Mouse (Mus musculus): ENCODE results near the gene Iqsec3. TPM values are rescaled to one million over a fixed set of nuclear protein-coding genes. Genes with fewer than 3 reads are reported as not detected.

Gene Iqsec3
- polyA plus RNA-seq, 1 experiment: not detected

DNA sequence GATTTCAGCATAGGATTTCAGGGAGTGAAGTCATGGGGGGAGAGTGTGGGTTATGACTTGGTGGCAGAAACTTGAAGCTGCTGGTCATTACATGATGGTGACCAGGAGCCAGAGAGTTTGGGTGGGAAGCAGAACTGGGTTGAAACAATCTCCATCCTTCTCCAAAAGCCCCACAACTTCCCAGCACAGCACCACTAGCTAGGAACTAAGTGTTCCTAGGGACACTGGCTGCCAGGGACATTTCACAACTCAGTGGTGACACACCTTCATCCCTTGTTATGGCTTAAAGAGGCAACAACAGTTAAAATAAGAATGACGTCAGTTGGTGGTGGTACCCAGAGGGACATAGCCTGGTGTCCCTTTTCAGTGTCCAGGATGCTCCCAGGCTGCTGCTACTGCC lies 117.4 kb downstream of the Iqsec3 start:
- Histone ChIP-seq H3K36me3 (ENCODE audit: control insufficient read depth) (no peaks in the 10 kb centered on the region), H3K9me3 (ENCODE audit: control insufficient read depth, low read length) (no peaks in the 10 kb centered on the region), H3K4me1 (ENCODE audit: control insufficient read depth) (no peaks in the 10 kb centered on the region), H3K4me3 (replicated peaks) (no peak overlapping the region), H3K27me3 (ENCODE audit: control insufficient read depth) (no peaks in the 10 kb centered on the region)
- no peak for TF ChIP-seq TAL1 (IDR thresholded peaks at IDR 0.05; ENCODE audit: low read length)
- no peak for TF ChIP-seq GATA1 (IDR thresholded peaks at IDR 0.05; ENCODE audit: low read length)

DNA sequence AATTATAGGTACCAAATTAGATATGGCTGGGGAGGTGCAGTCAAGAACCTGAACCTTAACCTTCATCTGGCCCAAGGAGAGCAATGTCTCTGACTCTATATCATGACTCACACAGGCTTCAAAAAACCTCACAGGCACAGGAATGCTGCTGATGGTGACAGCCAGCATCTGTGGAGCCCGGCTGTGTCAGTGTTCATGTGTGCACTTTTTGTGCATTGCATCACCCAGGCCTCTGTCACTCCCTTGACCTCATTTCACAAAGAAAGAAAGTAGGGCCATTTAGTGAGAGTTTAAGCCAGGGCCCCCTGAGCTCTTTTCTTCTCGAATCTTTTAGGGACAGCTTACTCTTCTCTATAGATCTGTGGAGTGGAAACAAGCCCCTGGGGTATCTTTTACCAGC lies 121.2 kb downstream of the Iqsec3 start:
- Histone ChIP-seq H3K4me1 (ENCODE audit: control insufficient read depth) (no peaks in the 10 kb centered on the region), H3K9me3 (ENCODE audit: control insufficient read depth, low read length) (no peaks in the 10 kb centered on the region), H3K27me3 (ENCODE audit: control insufficient read depth) (no peaks in the 10 kb centered on the region), H3K36me3 (ENCODE audit: control insufficient read depth) (no peaks in the 10 kb centered on the region), H3K4me3 (replicated peaks) (no peak overlapping the region)
- TF ChIP-seq GATA1 (IDR thresholded peaks at IDR 0.05; ENCODE audit: low read length) (no peak), TAL1 (IDR thresholded peaks at IDR 0.05; ENCODE audit: low read length) (no peak)

DNA sequence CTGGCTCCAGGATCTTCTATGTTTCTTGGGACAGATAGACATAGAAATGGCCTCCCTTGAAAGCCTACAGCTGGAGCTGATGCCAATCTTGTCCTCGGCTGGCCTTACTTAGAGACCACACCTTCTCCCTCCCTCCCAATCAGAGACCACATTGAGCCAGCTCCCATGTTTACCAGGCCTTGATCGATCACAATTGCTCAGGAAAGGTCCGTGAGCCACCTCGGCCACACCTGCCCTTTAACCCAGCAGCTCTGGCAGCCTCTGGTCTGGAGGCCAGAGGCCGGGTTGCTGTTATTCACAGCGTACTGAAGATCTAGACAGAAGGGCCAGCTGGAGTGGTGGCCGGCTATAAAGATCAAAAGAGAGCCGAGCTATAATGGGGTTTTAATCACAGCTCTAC lies 127.0 kb downstream of the Iqsec3 start:
- no peaks in the 10 kb centered on the region for H3K4me1 ChIP-seq (ENCODE audit: control insufficient read depth)
- no peak for TF ChIP-seq GATA1 (IDR thresholded peaks at IDR 0.05; ENCODE audit: low read length)
- no peak for TF ChIP-seq TAL1 (IDR thresholded peaks at IDR 0.05; ENCODE audit: low read length)
- H3K36me3 ChIP-seq (ENCODE audit: control insufficient read depth): no peaks in the 10 kb centered on the region
- H3K4me3 ChIP-seq (replicated peaks): no peak overlapping the region
- H3K9me3 ChIP-seq (ENCODE audit: control insufficient read depth, low read length): no peaks in the 10 kb centered on the region
- H3K27me3 ChIP-seq (ENCODE audit: control insufficient read depth): no peaks in the 10 kb centered on the region

DNA sequence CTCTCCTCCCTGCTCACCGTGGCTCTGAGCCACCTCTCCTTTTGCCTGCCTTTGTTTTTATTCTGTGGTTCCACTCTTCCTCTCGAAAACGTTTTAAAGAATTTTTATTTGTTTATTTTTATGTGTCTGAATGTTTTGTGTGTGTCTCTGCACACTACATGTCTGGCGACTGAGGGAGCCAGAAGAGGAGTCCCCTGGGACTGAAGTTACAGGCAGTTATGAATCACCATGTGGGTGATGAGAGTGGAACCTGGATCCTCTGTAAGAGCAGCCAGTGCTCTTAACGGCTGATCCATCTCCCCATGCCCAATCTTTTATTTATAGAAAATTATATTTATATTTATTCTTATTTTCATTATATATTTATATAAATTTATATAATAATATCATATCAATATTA lies 129.1 kb downstream of the Iqsec3 start:
- H3K36me3 ChIP-seq (ENCODE audit: control insufficient read depth): no peaks in the 10 kb centered on the region
- TF ChIP-seq GATA1 (IDR thresholded peaks at IDR 0.05; ENCODE audit: low read length) (no peak), TAL1 (IDR thresholded peaks at IDR 0.05; ENCODE audit: low read length) (no peak)
- H3K4me1 ChIP-seq (ENCODE audit: control insufficient read depth): no peaks in the 10 kb centered on the region
- no peaks in the 10 kb centered on the region for H3K27me3 ChIP-seq (ENCODE audit: control insufficient read depth)
- H3K9me3 ChIP-seq (ENCODE audit: control insufficient read depth, low read length): no peaks in the 10 kb centered on the region
- H3K4me3 ChIP-seq (replicated peaks): no peak overlapping the region

DNA sequence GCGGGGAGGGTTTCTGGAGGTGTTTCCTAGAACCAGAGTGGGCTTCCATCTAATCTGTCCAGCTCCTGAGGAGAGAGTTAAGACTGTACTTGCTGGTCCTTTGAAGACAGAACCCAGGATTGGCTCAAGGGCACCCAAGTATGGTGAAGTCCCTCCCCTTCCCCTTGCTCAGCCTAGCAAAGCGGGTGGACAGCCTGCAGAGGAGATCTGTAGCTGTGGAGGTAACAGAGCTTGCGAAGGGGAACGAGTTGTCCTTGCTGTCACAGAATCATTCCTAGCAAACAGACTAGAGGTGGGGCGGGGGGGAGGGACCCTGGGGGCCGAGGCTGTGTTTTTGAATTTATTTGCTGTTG lies 129.7 kb downstream of the Iqsec3 start:
- Histone ChIP-seq H3K4me3 (replicated peaks) (no peak overlapping the region), H3K36me3 (ENCODE audit: control insufficient read depth) (no peaks in the 10 kb centered on the region), H3K9me3 (ENCODE audit: control insufficient read depth, low read length) (no peaks in the 10 kb centered on the region), H3K27me3 (ENCODE audit: control insufficient read depth) (no peaks in the 10 kb centered on the region), H3K4me1 (ENCODE audit: control insufficient read depth) (no peaks in the 10 kb centered on the region)
- no peak for TF ChIP-seq TAL1 (IDR thresholded peaks at IDR 0.05; ENCODE audit: low read length)
- no peak for TF ChIP-seq GATA1 (IDR thresholded peaks at IDR 0.05; ENCODE audit: low read length)

DNA sequence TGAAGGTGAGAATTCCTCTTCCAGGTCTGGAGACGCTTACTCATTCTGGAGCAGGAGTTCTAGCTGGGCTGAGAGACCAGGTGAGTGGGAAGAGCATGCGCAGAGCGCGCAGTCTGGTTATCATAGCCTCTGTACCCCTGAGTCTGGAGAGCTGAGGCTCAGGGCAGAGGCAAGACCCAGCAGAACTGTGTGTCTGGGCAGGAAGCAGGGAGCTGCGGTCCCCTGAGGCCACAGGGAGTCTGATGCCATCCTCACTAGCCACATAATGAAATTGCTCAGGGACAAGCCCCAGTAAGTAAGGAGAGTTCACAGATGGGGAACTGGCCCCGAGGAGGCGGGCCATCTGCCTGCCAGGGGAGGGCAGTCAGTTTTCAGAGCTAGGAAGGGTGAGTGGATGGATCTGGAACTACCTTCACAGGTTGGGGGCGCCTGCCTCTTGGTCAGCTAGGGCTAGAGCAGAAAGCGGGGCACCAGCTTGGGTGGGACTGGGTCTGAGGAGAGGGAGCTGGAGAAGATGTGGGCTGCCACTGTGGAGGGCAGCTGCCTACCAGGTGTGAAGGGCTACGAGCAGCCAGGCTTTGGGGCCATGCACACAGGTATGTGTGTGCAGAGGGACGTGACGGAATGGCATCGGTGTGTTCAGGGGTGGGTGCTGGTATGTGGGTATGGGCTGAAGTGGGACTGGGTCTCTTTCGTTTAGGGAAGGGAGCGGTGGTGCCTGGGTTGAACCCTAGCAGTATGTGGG lies 130.3 kb downstream of the Iqsec3 start, which contains the start of gene Slc6a12:
Gene Slc6a12 (plus strand): TSS at position 51 of the 745 bp plus-strand sequence.
- TF ChIP-seq GATA1 (IDR thresholded peaks at IDR 0.05; ENCODE audit: low read length): no peak
- no peak for TF ChIP-seq TAL1 (IDR thresholded peaks at IDR 0.05; ENCODE audit: low read length)
- Histone ChIP-seq H3K4me1 (ENCODE audit: control insufficient read depth) (peaks cover 2% of the 10 kb centered on the region), H3K4me3 (replicated peaks) (no peak within 1 kb of the TSS), H3K36me3 (ENCODE audit: control insufficient read depth) (no peaks in the 10 kb centered on the region), H3K9me3 (ENCODE audit: control insufficient read depth, low read length) (no peaks in the 10 kb centered on the region), H3K27me3 (ENCODE audit: control insufficient read depth) (no peaks in the 10 kb centered on the region)

DNA sequence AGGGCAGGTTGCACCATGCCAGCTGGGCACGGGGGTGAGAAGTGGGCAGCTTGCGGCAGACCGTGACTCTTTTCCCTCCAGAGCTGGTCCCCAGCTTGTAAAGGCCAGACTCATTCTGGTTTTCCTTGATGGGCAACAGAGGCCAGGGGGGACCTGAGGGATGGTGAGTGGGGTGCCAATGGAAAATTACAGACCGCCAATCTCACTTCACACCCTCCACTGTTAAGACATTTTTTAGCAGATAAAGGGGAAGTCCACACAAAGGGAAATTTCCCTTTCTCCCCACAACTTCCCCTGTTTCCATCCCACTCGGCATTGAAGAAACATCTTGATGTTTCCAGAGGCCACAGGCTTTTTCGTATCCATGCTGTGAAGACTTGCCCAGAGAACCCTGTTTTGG lies 131.8 kb downstream of the Iqsec3 start:
- Histone ChIP-seq H3K4me3 (replicated peaks) (no peak overlapping the region), H3K4me1 (ENCODE audit: control insufficient read depth) (peaks cover 18% of the 10 kb centered on the region), H3K27me3 (ENCODE audit: control insufficient read depth) (no peaks in the 10 kb centered on the region), H3K36me3 (ENCODE audit: control insufficient read depth) (peaks cover 2% of the 10 kb centered on the region; the same call in 1 of the 2 replicates), H3K9me3 (ENCODE audit: control insufficient read depth, low read length) (no peaks in the 10 kb centered on the region)
- TF ChIP-seq TAL1 (IDR thresholded peaks at IDR 0.05; ENCODE audit: low read length): no peak
- TF ChIP-seq GATA1 (IDR thresholded peaks at IDR 0.05; ENCODE audit: low read length): no peak

DNA sequence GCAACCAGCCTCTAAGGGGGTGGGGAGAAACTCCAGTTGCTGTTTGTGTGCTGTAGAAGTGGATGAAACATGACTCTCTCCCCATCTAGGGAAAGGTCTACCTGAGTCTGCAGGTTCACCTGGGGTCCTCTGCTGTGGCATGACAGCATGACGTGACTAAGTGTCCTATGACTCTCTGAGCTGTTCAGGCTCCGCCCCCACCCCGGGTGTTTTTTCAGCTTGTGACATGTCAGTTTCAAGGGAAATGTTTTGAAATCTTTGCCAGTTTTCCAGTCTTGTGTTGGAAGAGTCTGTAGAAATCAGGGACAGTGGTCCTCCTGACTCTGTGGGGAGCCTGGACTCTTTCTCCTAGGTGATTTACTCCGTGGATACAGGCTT lies 135.0 kb downstream of the Iqsec3 start:
- Histone ChIP-seq H3K9me3 (ENCODE audit: control insufficient read depth, low read length) (no peaks in the 10 kb centered on the region), H3K4me1 (ENCODE audit: control insufficient read depth) (peaks cover 33% of the 10 kb centered on the region), H3K27me3 (ENCODE audit: control insufficient read depth) (no peaks in the 10 kb centered on the region), H3K4me3 (replicated peaks) (no peak overlapping the region), H3K36me3 (ENCODE audit: control insufficient read depth) (peaks cover 2% of the 10 kb centered on the region; the same call in 1 of the 2 replicates)
- no peak for TF ChIP-seq TAL1 (IDR thresholded peaks at IDR 0.05; ENCODE audit: low read length)
- no peak for TF ChIP-seq GATA1 (IDR thresholded peaks at IDR 0.05; ENCODE audit: low read length)

DNA sequence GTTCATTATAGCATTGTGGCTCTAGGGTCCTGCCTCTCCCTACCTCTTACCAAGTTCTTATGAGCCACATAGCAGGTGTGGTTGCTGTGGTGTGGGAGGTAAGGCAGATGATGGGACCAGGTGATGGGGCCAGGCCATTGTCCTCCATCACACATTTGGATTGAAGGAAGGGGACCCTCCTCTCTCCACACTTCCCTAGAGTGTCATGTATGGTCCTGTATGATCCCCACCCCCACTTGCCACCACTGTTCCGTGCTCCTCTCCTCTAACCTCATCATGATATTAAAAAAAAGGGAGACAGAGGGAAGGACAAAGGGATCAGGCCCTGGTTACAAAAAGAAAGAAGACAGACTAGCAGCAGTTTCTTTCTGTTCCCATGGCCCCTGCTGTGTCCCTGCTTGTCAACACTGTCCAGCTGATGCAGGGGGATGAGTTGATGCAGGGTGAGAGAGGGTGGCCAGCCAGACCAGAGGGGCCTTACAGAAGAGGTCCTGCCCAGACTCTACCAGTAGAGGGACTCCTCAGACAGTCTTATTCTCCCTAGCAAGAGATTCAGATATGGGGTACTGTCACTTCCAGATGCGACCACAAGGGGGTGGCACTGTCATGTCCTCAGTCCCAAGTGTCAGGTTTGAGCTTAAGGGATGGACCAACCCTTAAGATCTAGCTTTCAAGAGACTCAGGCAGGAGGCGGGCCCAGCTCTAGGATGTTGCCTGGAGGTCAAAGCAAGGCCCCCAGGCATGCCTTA lies 135.5 kb downstream of the Iqsec3 start:
- peaks cover 2% of the 10 kb centered on the region; the same call in 1 of the 2 replicates for H3K36me3 ChIP-seq (ENCODE audit: control insufficient read depth)
- H3K4me3 ChIP-seq (replicated peaks): no peak overlapping the region
- no peaks in the 10 kb centered on the region for H3K9me3 ChIP-seq (ENCODE audit: control insufficient read depth, low read length)
- H3K4me1 ChIP-seq (ENCODE audit: control insufficient read depth): peaks cover 33% of the 10 kb centered on the region
- no peaks in the 10 kb centered on the region for H3K27me3 ChIP-seq (ENCODE audit: control insufficient read depth)
- TF ChIP-seq GATA1 (IDR thresholded peaks at IDR 0.05; ENCODE audit: low read length) (no peak), TAL1 (IDR thresholded peaks at IDR 0.05; ENCODE audit: low read length) (no peak)
